Mouse (Mus musculus): ENCODE measurements around the gene Fam214b.

- TF ChIP-seq CTCF (IDR thresholded peaks at IDR 0.05; ENCODE audit: low read depth) = no peak
- no peak for TF ChIP-seq EP300 (IDR thresholded peaks at IDR 0.05; ENCODE audit: low read depth)
Measured at GRCm38 (mm10) chr4:43089950-43090349, 43.9 kb upstream of the Fam214b start.
